Mouse (Mus musculus): Measurements from ENCODE around the gene Rnaseh2b.

GRCm38 (mm10) chr14:62339196-62339595 lies 46.8 kb downstream of the Rnaseh2b start:
- TF ChIP-seq ZNF384 (IDR thresholded peaks at IDR 0.05; ENCODE audit: low read depth, low read length) (no peak), ZC3H11A (IDR thresholded peaks at IDR 0.05; ENCODE audit: borderline replicate concordance, low read depth, low read length) (no peak)
